Mouse (Mus musculus) small intestine, adult 2 months (tissue): Measurements from ENCODE around the gene Dennd2a.

ENCODE experiments used
- CTCF ChIP-seq: fragments of 200-500 bp; IDR thresholded peaks from 2 replicates; pipeline ENCODE4 v1.5.1; 2012; ENCODE audit warnings: low read depth, mild to moderate bottlenecking, control low read depth, inconsistent platforms, low read length, moderate library complexity, mixed read lengths; ENCODE audit not compliant: insufficient replicate concordance, insufficient read length; ENCODE audit errors: extremely low read depth
- POLR2A ChIP-seq: fragments of 200-500 bp; IDR thresholded peaks from 2 replicates; pipeline ENCODE4 v1.6.1; 2012; ENCODE audit warnings: low read depth, mild to moderate bottlenecking, control low read depth, inconsistent platforms, low read length, moderate library complexity

DNA sequence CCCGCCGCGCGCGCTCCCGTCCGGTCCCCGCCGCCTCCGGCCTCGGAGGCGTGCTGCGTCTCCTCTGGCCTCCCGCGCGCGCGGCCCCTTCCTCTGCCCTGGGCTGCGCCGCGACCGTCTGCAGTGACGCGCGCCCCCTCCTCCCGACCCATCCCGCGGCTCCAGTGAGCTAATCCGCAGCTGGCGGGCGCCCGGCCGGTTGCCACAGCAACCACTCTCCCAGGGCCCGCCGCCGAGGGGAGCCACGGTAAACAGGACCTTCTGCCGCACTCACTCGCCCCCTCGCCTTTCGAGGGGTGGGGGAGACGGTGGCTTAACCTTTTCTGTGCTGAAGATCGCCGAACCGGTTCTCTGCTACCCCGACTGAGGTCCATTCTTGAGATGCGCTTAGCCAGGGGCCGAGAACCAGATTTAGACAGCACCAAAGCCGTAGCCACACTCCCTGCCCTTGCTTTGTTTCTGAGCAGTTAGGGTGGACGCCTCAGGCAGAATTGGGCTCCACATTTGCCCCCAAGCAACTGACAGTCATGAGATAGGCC, at the start of gene Dennd2a:
- TF ChIP-seq POLR2A (no peak; the same call in 1 of the 2 replicates), CTCF (no peak)
